Mouse (Mus musculus): ENCODE results near the gene Sept9. TPM values are rescaled to one million over a fixed set of nuclear protein-coding genes. Genes with fewer than 3 reads are reported as not detected.

The Sept9 gene
- polyA plus RNA-seq (2015; fragmentation: Nextera tagmentation; extraction: Ambion mirVana) = 170 and 179 TPM in 2 replicates

DNA sequence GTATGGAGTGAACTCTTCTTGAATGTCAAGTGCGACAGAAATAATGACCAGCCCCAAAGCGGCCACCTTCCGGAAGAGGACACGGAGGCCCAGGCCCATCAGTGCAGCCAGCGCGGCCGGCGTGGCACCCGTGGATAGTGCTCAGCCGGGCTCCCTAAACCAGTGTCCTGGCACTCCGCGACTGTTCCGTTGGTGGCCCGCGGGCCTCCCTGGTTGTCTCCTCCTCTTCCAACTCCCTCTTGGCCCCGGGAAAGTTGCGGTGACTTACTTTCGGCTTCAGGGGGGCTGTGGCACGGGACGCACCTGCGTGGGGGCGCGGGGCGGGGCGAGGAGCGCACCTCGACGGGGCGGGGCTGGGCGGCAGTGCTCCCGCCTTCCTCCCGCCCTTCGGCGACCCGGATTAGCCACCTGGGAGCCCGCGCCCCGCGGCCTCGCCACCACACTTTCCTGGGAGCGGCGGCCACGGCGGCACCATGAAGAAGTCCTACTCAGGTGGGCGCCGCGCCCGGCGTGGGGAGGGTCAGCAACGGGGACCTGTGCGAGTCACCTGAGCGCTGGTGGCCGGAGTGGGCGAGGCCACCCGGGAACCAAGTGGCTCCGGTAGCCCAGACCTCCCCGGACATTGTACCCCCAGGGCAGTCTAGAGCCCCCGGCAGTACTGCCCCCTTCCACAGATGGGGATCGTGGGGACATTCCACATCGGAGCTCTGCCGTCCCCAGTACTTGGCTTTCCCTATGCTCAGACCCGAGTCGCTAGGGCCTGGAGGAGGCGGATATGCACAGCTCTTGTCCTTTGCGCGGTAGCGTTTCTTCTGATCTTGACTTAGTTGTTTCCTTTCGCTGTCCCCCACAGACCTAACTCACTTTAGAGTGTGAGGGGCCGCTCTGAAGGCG is at the start of gene Sept9:
Gene Sept9, plus strand, starts transcription at position 380 of the 894 bp plus-strand sequence.
- 1% methylated on average over 64 of the region's 70 CpGs for WGBS
- Histone ChIP-seq H3K27ac (no peak within 1 kb of the TSS; the same call in 1 of the 2 replicates), H3K9me3 (no peaks in the 10 kb centered on the region), H3K27me3 (peaks cover 24% of the 10 kb centered on the region), H3K9ac (peak within 1 kb of the TSS; percentile 58), H3K4me3 (peak within 1 kb of the TSS; percentile 54), H3K36me3 (no peaks in the 10 kb centered on the region), H3K4me1 (peaks cover 44% of the 10 kb centered on the region), H3K4me2 (replicated peaks) (peak within 1 kb of the TSS; percentile 96)
- ATAC-seq (ENCODE audit: low FRiP score, low read depth) = 0 out of 2 replicates have a peak, but pooled peaks have one; percentile 19

DNA sequence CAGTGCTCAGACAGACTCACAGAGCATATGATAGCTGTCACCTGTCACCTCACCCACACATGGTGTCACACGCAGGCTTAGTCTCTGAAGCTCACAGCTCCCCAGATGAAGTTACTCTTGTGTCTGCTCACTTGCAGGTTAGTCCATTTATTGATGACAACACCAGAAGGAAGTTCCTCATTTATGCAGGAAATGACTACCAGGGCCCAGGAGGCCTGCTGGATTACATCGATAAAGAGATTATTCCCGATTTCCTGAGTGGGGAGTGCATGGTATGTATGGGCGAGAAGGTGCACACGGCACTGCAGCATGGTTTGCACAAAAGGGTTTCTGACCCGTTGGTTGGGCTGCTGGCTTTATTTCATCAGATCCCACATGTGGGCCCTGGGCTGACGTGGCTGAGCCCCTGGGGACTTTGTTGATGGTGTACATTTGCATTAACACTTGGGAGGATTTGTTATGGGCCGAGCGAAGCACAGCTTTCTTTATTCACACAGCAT is 48.9 kb upstream of the Sept9 start:
- Histone ChIP-seq H3K9ac (no peak overlapping the region), H3K4me3 (no peak overlapping the region), H3K4me1 (peaks cover 5% of the 10 kb centered on the region; the same call in 1 of the 2 replicates), H3K9me3 (no peaks in the 10 kb centered on the region), H3K36me3 (peaks cover 96% of the 10 kb centered on the region), H3K4me2 (replicated peaks) (no peak overlapping the region), H3K27ac (no peak overlapping the region), H3K27me3 (no peaks in the 10 kb centered on the region)
- 72% methylated on average over 9 of the region's 9 CpGs for WGBS
- no peak for ATAC-seq (ENCODE audit: low FRiP score, low read depth)

DNA sequence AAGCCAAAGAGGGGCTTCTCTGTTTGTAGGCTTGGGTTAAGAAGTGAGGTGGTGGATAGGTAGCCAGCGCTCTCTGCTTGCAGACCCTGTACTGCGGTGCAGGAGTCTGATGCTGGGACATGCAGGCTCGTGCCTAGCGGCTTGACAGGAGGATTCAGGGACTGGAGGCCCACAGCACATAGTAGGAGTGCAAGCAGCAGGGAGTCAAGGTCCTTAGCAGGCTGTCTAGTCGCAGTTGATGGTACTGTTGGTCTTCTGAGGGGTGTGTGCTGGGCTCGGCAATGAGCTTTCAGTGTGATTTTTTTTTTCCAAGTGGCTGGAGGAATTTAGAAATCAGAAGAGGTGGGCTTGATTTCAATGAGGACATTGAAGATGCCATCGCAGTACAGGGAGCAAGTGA is 48.0 kb upstream of the Sept9 start:
- H3K4me1 ChIP-seq = peaks cover 11% of the 10 kb centered on the region
- no peak overlapping the region for H3K27ac ChIP-seq
- H3K4me3 ChIP-seq = no peak overlapping the region
- no peak overlapping the region for H3K9ac ChIP-seq
- H3K4me2 ChIP-seq (replicated peaks) = no peak overlapping the region
- WGBS = 92% methylated on average over 7 of the region's 7 CpGs
- peaks cover 95% of the 10 kb centered on the region for H3K36me3 ChIP-seq
- no peaks in the 10 kb centered on the region for H3K27me3 ChIP-seq
- H3K9me3 ChIP-seq = no peaks in the 10 kb centered on the region
- ATAC-seq (ENCODE audit: low FRiP score, low read depth) = no peak

DNA sequence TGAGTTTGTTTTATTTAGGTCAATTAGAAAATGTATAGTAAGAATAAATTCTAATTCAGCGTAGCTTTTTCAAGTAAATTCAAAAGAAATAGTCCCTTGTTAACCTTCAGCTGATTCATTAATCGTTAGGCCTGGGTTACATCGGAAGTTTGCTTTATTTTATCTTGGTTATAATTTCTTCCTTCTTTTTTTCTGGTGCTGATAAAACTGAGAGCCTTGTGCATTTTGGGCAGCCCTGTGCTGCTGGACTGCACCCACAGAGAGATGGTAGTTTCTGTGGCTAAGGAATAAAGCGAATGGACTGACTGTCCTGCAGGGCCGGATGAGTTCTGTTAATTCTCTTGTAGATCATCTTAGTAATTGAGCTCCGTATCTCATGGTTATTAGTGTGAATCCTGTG is 46.9 kb upstream of the Sept9 start:
- H3K9me3 ChIP-seq = no peaks in the 10 kb centered on the region
- H3K4me2 ChIP-seq (replicated peaks) = no peak overlapping the region
- peaks cover 94% of the 10 kb centered on the region for H3K36me3 ChIP-seq
- H3K4me1 ChIP-seq = peaks cover 19% of the 10 kb centered on the region
- H3K27ac ChIP-seq = no peak overlapping the region
- no peak for ATAC-seq (ENCODE audit: low FRiP score, low read depth)
- 74% methylated on average over 6 of the region's 6 CpGs for WGBS
- no peak overlapping the region for H3K4me3 ChIP-seq
- H3K9ac ChIP-seq = no peak overlapping the region
- no peaks in the 10 kb centered on the region for H3K27me3 ChIP-seq

DNA sequence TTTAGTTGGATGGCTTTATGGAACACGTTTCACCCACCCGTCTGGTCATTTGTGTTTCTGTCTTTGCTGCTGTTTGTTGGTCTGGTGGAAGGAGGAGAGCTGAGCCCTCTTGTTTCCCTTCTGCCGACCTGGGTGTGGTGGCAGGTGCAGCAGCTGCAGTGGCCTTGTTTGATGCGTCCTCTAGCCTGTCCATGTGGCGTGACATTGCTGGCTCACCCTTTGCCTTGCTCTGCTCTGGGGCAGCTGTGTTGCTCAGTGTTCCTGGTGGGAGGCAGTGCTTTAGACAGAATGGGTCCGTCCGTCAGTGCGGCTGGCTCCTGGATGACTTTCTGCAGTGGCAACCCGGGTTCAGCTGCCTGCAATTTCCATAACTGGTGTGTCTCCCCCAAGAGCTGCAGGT is 45.9 kb upstream of the Sept9 start:
- Histone ChIP-seq H3K9me3 (no peaks in the 10 kb centered on the region), H3K27me3 (no peaks in the 10 kb centered on the region), H3K36me3 (peaks cover 94% of the 10 kb centered on the region), H3K27ac (no peak overlapping the region), H3K4me3 (no peak overlapping the region), H3K4me1 (peaks cover 29% of the 10 kb centered on the region), H3K4me2 (replicated peaks) (no peak overlapping the region), H3K9ac (no peak overlapping the region)
- ATAC-seq (ENCODE audit: low FRiP score, low read depth) = no peak
- 73% methylated on average over 9 of the region's 9 CpGs for WGBS

DNA sequence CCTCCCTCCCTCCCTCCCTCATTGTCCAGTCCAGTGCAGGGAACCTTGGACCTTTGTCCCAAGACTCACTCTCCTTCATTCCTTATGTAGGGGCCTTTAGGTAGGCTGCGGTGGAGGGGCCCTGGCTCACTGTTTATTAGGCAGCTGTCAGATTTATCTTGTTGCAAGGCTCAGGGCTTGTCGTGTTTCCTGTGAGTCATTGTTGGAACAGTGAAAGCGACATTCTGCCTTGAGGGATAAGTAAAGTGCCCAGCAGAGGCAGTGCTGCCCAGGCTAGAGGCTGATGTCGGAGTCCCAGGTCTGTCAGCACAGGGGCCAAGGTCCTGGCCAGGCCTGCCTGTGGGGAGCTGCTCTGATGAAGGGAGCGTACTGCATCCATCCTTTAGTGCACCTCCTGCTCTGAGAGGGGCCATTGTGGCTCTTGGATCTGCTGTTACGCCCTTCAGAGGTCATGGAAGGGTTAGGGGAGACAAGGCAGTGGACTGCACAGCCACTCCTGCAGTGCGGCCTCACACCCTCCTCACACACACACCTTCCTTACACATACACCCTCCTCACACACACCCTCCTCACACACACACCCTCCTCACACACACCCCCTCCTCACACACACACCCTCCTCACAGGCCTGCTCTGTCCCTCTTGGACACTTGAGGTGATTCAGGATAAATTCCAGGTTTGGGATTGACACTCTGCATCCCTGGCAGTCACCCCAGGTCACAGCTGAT is 45.2 kb upstream of the Sept9 start:
- ATAC-seq (ENCODE audit: low FRiP score, low read depth) = no peak
- H3K4me3 ChIP-seq = no peak overlapping the region
- H3K9ac ChIP-seq = no peak overlapping the region
- 59% methylated on average over 7 of the region's 7 CpGs for WGBS
- no peak overlapping the region for H3K4me2 ChIP-seq (replicated peaks)
- no peaks in the 10 kb centered on the region for H3K9me3 ChIP-seq
- no peak overlapping the region for H3K27ac ChIP-seq
- H3K4me1 ChIP-seq = peaks cover 34% of the 10 kb centered on the region
- H3K27me3 ChIP-seq = no peaks in the 10 kb centered on the region
- peaks cover 93% of the 10 kb centered on the region for H3K36me3 ChIP-seq

DNA sequence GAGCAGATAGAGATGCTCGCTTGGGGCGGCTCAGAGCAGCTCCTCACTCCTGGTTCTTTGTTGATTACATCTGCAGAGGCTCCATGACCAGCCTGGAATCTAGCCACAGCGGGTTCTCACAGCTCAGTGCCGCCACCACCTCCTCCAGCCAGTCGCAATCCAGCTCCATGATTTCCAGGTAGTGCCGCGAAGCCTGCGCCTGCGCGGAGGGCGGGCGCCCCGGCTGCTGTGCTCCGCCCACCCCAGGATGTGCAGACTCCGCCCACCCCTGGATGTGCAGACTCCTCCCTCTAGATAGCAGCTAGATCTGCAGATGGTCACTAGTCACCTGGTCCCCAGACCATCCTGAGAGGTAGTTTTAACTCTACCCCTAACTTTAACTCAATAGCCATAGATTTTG is 42.7 kb upstream of the Sept9 start:
- Histone ChIP-seq H3K4me1 (peaks cover 38% of the 10 kb centered on the region), H3K27ac (no peak overlapping the region), H3K9me3 (no peaks in the 10 kb centered on the region), H3K4me3 (no peak overlapping the region), H3K9ac (no peak overlapping the region), H3K4me2 (replicated peaks) (no peak overlapping the region), H3K27me3 (no peaks in the 10 kb centered on the region), H3K36me3 (peaks cover 86% of the 10 kb centered on the region)
- 0 out of 2 replicates have a peak, but pooled peaks have one; percentile 29 for ATAC-seq (ENCODE audit: low FRiP score, low read depth)
- WGBS = 16% methylated on average over 14 of the region's 15 CpGs

DNA sequence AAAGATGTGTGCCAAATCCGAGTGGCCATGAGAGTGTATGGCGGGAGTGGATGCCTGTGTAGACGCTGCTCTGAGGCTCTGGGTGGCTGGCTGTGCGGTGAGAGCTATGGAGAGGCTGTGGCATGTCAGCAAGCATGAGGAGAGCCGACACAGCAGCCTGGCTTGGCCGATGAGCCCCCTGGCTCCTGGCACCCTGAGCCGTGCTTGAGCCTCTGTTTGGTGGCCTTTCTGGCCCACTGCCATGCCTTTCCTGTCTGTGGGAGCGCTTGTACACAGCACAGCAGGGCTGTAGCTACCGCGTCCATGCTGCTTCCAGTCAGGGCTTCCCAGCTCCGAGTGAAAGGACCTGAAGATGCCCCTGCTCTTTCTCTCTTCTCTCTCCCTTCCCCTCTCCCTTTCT is 41.1 kb upstream of the Sept9 start:
- H3K27me3 ChIP-seq = no peaks in the 10 kb centered on the region
- peaks cover 41% of the 10 kb centered on the region for H3K4me1 ChIP-seq
- H3K9me3 ChIP-seq = no peaks in the 10 kb centered on the region
- 82% methylated on average over 11 of the region's 11 CpGs for WGBS
- peaks cover 72% of the 10 kb centered on the region for H3K36me3 ChIP-seq
- no peak overlapping the region for H3K9ac ChIP-seq
- no peak for ATAC-seq (ENCODE audit: low FRiP score, low read depth)
- H3K4me3 ChIP-seq = no peak overlapping the region
- peak overlapping the region; percentile 15; the same call in 1 of the 2 replicates for H3K27ac ChIP-seq
- no peak overlapping the region for H3K4me2 ChIP-seq (replicated peaks)

DNA sequence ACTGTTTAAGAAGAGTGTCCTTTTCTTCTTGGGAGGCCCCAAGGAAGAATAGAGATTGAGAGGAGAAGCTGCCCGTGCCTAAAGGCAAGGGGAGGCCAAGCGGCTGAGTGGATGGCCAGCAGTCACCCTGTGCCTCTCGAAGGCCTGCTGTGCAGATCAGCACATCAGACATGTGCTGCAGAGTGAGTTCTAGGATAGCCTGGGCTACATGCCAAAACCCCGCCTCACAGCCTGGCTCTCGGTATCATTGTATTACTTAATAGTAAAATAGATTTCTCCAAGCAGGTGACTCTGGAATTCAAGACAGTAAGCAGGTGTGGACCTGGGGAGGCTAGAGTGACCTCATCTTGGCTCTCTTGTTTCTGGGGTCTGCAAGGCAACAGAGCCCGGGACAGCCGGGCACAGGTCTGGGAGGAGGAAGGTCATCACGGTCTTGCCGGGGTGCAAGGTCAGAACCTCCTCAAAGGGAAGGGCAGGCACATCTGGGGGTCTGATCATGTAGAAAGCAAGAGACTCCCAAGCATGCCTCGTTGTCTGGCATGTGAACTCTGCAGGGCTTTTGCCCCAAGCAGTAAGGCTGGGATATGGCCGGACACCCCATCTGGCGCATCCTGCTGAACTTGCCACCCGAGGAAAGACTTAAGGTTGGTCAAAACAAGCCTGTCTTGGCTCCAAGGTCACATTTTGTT is 40.1 kb upstream of the Sept9 start:
- Histone ChIP-seq H3K4me2 (replicated peaks) (no peak overlapping the region), H3K9ac (no peak overlapping the region), H3K27ac (no peak overlapping the region), H3K9me3 (peaks cover 4% of the 10 kb centered on the region; the same call in 1 of the 2 replicates), H3K4me3 (no peak overlapping the region), H3K36me3 (peaks cover 63% of the 10 kb centered on the region), H3K27me3 (no peaks in the 10 kb centered on the region), H3K4me1 (peaks cover 41% of the 10 kb centered on the region)
- 86% methylated on average over 13 of the region's 13 CpGs for WGBS
- ATAC-seq (ENCODE audit: low FRiP score, low read depth) = no peak

DNA sequence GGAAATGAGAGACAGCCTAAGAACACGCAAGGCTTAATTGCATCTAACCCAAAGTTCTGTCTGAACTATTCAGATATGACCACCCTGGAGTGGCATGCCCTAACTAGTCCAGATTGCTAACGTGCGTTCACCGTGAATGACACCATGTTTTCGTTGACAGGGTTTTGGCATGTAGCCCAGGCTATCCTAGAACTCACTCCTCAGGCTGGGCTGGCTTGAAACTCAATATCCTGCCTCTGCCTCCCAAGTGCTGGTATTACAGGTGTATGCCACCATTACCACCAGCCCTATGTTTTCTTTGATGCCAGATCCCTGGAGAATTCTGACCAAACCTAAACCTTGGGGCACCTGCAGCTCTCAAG is 39.5 kb upstream of the Sept9 start:
- Histone ChIP-seq H3K9me3 (peaks cover 4% of the 10 kb centered on the region; the same call in 1 of the 2 replicates), H3K4me2 (replicated peaks) (no peak overlapping the region), H3K27ac (no peak overlapping the region), H3K4me3 (no peak overlapping the region), H3K4me1 (peaks cover 41% of the 10 kb centered on the region), H3K9ac (no peak overlapping the region), H3K27me3 (no peaks in the 10 kb centered on the region), H3K36me3 (peaks cover 58% of the 10 kb centered on the region)
- ATAC-seq (ENCODE audit: low FRiP score, low read depth) = no peak
- WGBS = 80% methylated on average over 5 of the region's 5 CpGs

DNA sequence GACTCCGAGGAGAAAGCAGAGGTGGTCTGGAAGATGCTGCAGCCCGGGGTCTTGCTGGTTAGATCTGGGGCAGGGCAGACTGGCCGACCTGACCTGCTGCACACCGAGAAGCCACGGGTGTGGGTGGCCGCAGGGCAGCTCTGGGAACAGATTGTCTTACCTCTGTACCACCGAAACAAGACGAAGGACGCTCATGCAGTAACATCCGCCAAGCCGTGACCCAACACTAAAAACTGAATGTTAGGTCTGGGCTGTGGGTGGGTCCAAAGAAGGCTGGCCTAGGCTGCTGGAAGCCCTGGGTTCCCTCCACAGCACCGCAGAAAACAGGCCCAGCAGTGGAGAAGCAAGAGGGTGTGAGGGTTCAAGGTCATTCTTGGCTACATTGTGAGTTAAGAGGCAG is 38.7 kb upstream of the Sept9 start:
- Histone ChIP-seq H3K4me3 (no peak overlapping the region), H3K4me2 (replicated peaks) (no peak overlapping the region), H3K9ac (no peak overlapping the region), H3K27me3 (no peaks in the 10 kb centered on the region), H3K27ac (no peak overlapping the region), H3K9me3 (peaks cover 4% of the 10 kb centered on the region; the same call in 1 of the 2 replicates), H3K4me1 (peaks cover 36% of the 10 kb centered on the region), H3K36me3 (peaks cover 49% of the 10 kb centered on the region)
- WGBS = 92% methylated on average over 12 of the region's 12 CpGs
- no peak for ATAC-seq (ENCODE audit: low FRiP score, low read depth)
